Mouse (Mus musculus) neural tube, embryonic 15.5 days (tissue): ENCODE data around the gene Bdnf. TPM values are rescaled to one million over a fixed set of nuclear protein-coding genes. Genes with fewer than 3 reads are reported as not detected.

Experiments
- ATAC-seq: fragments of 200-750 bp; cut with Nextera tagmentation; 2 replicates; pipeline ENCODE4 v1.8.0; 2017; ENCODE audit warnings: mild to moderate bottlenecking, moderate TSS enrichment, moderate library complexity; ENCODE audit not compliant: low FRiP score
- H3K27ac ChIP-seq: fragments of 300-500 bp; sonication (generic); replicated peaks from 2 replicates; pipeline ENCODE4 v1.5.1; 2015; ENCODE audit warnings: mild to moderate bottlenecking, inconsistent platforms
- H3K27me3 ChIP-seq: fragments of 300-500 bp; sonication (generic); replicated peaks from 2 replicates; pipeline ENCODE4 v1.6.1; 2015; ENCODE audit warnings: inconsistent platforms
- H3K36me3 ChIP-seq: fragments of 300-500 bp; sonication (generic); 2 replicates; pipeline ENCODE4 v1.6.1; 2015; ENCODE audit warnings: inconsistent platforms
- H3K4me1 ChIP-seq: fragments of 300-500 bp; sonication (generic); 2 replicates; pipeline ENCODE4 v1.6.1; 2015; ENCODE audit warnings: inconsistent platforms
- H3K4me2 ChIP-seq: fragments of 300-500 bp; sonication (generic); 2 replicates; pipeline ENCODE4 v1.6.1; 2015; ENCODE audit warnings: inconsistent platforms, mild to moderate bottlenecking, moderate library complexity
- H3K4me3 ChIP-seq: fragments of 300-500 bp; sonication (generic); replicated peaks from 2 replicates; pipeline ENCODE4 v1.5.1; 2015; ENCODE audit warnings: mild to moderate bottlenecking, inconsistent platforms
- H3K9ac ChIP-seq: fragments of 300-500 bp; sonication (generic); replicated peaks from 2 replicates; pipeline ENCODE4 v1.6.1; 2015; ENCODE audit warnings: mild to moderate bottlenecking, inconsistent platforms
- H3K9me3 ChIP-seq: fragments of 300-500 bp; sonication (generic); replicated peaks from 2 replicates; pipeline ENCODE4 v1.6.1; 2016; ENCODE audit warnings: inconsistent platforms
- WGBS: fragments of 180-500 bp; shearing (Covaris S2); methylation state at CpG from one replicate; pipeline ENCODE4 v1.1.7; 2015; ENCODE audit warnings: mixed read lengths; 5-methylcytosine and 5-hydroxymethylcytosine counted together
- polyA plus RNA-seq: library from polyadenylated mRNA; unstranded; fragments of >200 nt; fragmentation: Nextera tagmentation; extraction: Ambion mirVana; gene quantifications from 2 replicates; pipeline ENCODE4 v1.2.1, GENCODE M21; 2015

Bdnf gene
- polyA plus RNA-seq, 1 experiment from 2014 or later, result 5.5 TPM

DNA sequence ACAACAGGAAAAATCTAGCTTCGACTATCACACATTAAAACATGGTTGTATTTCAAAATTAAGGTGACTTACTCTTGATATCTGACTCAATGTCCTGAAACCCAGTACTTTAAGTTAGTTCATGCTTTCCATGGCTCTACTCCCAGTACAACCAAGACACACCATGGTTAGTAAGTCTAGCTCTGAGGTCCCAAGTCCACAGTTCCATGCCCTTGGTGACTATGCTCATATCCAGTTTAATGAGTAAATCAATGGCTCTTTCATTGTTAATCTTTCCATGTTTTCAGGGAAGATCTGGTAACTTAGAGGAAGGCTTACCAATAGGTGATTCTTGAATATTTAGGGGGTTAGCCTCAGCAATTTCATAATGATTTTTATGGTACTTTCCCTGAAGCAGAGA lies 14.2 kb downstream of the Bdnf start:
- Histone ChIP-seq H3K9ac (no peak overlapping the region), H3K36me3 (no peaks in the 10 kb centered on the region), H3K27me3 (peaks cover 3% of the 10 kb centered on the region; the same call in 1 of the 2 replicates), H3K9me3 (no peaks in the 10 kb centered on the region), H3K27ac (no peak overlapping the region), H3K4me2 (no peak overlapping the region), H3K4me1 (peaks cover 17% of the 10 kb centered on the region), H3K4me3 (no peak overlapping the region)
- no peak for ATAC-seq
- WGBS, result 77% methylated on average over 1 of the region's 1 CpGs

DNA sequence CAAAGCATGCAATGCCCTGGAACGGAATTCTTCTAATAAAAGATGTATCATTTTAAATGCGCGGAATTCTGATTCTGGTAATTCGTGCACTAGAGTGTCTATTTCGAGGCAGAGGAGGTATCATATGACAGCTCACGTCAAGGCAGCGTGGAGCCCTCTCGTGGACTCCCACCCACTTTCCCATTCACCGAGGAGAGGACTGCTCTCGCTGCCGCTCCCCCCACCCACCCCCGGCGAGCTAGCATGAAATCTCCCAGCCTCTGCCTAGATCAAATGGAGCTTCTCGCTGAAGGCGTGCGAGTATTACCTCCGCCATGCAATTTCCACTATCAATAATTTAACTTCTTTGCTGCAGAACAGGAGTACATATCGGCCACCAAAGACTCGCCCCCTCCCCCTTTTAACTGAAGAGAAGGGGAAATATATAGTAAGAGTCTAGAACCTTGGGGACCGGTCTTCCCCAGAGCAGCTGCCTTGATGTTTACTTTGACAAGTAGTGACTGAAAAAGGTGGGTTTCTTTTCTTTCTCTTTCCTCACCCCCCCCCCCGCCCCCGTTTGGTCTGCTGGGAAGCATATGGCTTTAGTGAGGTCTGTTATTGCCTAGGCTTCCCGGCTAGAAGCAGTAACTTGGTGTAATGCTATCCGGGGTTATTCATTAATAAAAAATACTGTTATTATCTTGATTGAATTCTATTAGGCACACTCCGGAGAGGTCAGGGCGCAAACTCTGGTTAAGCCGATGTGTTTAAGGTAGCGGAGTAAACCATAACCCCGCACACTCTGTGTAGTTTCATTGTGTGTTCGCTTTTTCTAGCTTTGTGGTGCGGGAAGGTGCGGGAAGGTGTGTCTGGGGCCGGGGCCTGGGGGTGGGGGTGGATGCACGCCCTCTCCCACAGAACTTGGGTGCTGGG lies 18.0 kb downstream of the Bdnf start:
- H3K27me3 ChIP-seq, result peaks cover 12% of the 10 kb centered on the region; the same call in 1 of the 2 replicates
- H3K9ac ChIP-seq, result peak overlapping the region; percentile 58
- peak overlapping the region; percentile 87 for H3K4me2 ChIP-seq
- H3K9me3 ChIP-seq, result no peaks in the 10 kb centered on the region
- ATAC-seq, result peak; percentile 40
- peaks cover 40% of the 10 kb centered on the region for H3K4me1 ChIP-seq
- H3K27ac ChIP-seq, result no peak overlapping the region; the same call in 1 of the 2 replicates
- no peaks in the 10 kb centered on the region for H3K36me3 ChIP-seq
- H3K4me3 ChIP-seq, result peak overlapping the region; percentile 61
- WGBS, result 3% methylated on average over 34 of the region's 34 CpGs

DNA sequence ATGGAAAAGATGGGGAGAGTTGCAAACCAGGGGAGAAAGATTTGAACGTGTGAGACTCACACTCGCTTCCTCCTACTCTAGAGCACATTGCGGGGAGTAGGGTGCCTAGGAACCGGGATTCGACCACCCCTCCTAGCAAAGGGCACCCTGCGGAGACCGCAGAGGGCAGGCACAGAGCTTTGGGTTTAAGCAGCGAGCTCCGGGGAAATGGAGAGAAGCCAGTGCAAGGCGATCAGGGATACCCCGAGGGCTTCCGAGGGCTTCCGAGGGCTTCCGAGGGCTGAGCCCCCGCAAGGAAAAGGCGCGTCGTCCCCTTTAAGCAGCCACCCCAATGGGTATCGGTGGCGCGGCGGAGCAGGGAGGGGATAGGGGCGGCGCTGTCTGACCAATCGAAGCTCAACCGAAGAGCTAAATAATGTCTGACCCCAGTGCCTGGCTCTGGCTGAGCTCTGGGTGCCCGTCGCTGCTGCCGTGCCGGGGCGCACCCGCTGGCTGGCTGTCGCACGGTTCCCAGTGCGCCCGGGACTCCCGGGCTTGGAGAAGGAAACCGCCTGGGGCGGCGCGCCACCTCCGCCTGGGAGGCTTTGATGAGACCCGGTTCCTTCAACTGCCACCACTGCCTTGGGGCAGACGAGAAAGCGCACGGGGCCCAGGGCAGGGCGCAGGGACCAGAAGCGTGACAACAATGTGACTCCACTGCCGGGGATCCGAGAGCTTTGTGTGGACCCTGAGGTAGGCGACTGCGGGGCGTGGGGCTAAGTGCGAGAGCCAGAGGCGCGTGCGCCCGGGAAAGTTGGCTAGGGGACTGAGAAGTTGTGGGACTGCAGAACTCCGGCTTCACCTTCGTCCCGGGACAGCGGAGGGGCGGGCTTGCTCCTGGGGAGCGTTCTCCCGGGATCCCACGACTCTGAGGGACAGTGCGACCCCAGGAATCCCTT lies 18.9 kb downstream of the Bdnf start:
- H3K9ac ChIP-seq, result peak overlapping the region; percentile 58
- H3K9me3 ChIP-seq, result no peaks in the 10 kb centered on the region
- no peaks in the 10 kb centered on the region for H3K36me3 ChIP-seq
- peak overlapping the region; percentile 61 for H3K4me3 ChIP-seq
- WGBS, result under 1% methylated on average over 67 of the region's 67 CpGs
- H3K27me3 ChIP-seq, result peaks cover 12% of the 10 kb centered on the region; the same call in 1 of the 2 replicates
- peak overlapping the region; percentile 87 for H3K4me2 ChIP-seq
- H3K4me1 ChIP-seq, result peaks cover 40% of the 10 kb centered on the region
- H3K27ac ChIP-seq, result peak overlapping the region; percentile 56
- ATAC-seq, result peak; percentile 80

DNA sequence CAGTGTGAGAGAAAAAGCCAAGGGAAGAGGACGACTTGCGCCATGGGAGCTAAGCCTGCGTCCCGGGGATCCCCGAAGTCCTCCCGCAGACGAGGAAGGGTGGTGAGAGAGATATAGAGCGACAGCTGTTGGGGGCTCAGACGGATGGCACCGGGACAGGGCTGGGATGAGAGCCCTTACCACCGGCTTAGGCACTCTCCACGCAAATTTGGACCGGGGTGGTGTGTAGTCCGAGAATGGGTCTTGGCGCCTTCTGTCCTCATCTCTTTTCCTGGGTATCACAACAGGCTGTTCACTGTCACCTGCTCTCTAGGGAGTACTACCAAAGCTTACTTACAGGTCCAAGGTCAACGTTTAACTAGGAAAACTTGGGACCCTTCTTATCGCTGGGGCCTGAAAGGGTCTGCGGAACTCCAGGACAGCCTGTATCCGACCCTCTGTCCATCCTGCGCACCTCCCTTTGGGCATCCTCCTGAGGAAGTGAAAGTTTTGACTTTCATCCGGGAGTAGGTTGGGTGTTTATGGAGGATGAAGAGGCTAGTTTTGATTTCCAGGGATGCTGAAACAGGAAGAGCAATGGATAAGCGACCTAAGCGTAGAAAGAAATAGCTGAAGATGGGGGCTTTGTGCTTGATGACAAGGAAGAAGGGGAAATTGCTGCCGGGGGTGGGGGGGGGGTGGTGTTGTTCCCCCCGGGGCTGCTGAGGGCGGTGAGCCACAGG lies 19.8 kb downstream of the Bdnf start:
- peak overlapping the region; percentile 61 for H3K4me3 ChIP-seq
- peak overlapping the region; percentile 87 for H3K4me2 ChIP-seq
- no peaks in the 10 kb centered on the region for H3K36me3 ChIP-seq
- H3K9ac ChIP-seq, result peak overlapping the region; percentile 58
- no peaks in the 10 kb centered on the region for H3K9me3 ChIP-seq
- peak overlapping the region; percentile 56 for H3K27ac ChIP-seq
- peak; percentile 23; the same call in 1 of the 2 replicates for ATAC-seq
- under 1% methylated on average over 26 of the region's 26 CpGs for WGBS
- peaks cover 40% of the 10 kb centered on the region for H3K4me1 ChIP-seq
- H3K27me3 ChIP-seq, result peaks cover 12% of the 10 kb centered on the region; the same call in 1 of the 2 replicates

GRCm38 (mm10) chr2:109694838-109695225 lies 20.3 kb downstream of the Bdnf start:
- WGBS, result under 1% methylated on average over 12 of the region's 12 CpGs
- H3K4me1 ChIP-seq, result peaks cover 40% of the 10 kb centered on the region
- H3K27ac ChIP-seq, result no peak overlapping the region
- peak overlapping the region; percentile 61 for H3K4me3 ChIP-seq
- ATAC-seq, result peak; percentile 70; the same call in 1 of the 2 replicates
- H3K27me3 ChIP-seq, result peaks cover 12% of the 10 kb centered on the region; the same call in 1 of the 2 replicates
- peak overlapping the region; percentile 87 for H3K4me2 ChIP-seq
- H3K9ac ChIP-seq, result no peak overlapping the region
- H3K9me3 ChIP-seq, result no peaks in the 10 kb centered on the region
- H3K36me3 ChIP-seq, result no peaks in the 10 kb centered on the region

DNA sequence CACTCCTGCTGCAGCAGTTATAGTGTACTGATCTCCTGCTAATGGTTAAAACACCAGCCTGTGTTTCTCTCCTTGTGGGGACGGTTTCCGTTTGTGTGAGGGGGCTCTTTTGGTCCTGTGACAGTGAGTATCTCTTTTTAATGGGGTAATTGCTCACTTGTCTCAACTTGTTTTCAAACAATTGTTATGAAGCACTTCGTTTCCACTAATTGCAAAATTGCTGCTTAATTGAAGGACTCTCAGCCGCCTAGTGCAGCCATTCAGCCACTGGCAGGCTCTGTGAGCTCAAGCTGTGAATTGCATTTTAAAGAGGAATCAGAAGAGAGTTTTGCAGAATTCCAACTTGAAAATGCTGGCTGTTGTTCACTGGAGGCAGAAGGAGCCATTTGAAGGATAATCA lies 22.7 kb downstream of the Bdnf start:
- Histone ChIP-seq H3K4me1 (peaks cover 38% of the 10 kb centered on the region), H3K4me2 (peak overlapping the region; percentile 40), H3K27ac (no peak overlapping the region), H3K36me3 (no peaks in the 10 kb centered on the region), H3K9me3 (no peaks in the 10 kb centered on the region), H3K9ac (no peak overlapping the region), H3K27me3 (0 out of 2 replicates have a peak, but pooled peaks cover 12% of the 10 kb centered on the region), H3K4me3 (peak overlapping the region; percentile 13; the same call in 1 of the 2 replicates)
- ATAC-seq, result no peak
- 9% methylated on average over 4 of the region's 4 CpGs for WGBS

DNA sequence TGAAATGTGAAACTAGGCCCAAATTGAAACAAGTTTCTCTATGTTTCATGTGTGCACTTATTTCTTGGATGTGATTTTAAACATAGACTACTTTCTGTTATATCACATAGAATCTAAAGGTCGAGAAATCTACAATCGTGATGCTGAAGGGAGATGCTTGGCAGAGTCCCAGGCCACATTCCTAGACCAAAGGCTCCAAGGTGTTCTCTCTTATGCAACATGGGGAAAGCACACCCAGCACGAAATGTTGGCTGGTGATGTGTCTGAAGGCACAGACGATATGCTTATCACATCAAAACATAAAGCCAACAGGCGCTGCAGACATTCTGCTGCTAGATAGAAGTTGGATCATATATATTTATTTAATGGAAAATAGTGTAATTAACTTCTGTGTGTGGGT lies 25.8 kb downstream of the Bdnf start:
- H3K4me3 ChIP-seq, result no peak overlapping the region
- WGBS, result 82% methylated on average over 5 of the region's 5 CpGs
- H3K9me3 ChIP-seq, result no peaks in the 10 kb centered on the region
- no peak overlapping the region for H3K27ac ChIP-seq
- H3K27me3 ChIP-seq, result no peaks in the 10 kb centered on the region
- H3K9ac ChIP-seq, result no peak overlapping the region
- H3K4me2 ChIP-seq, result no peak overlapping the region
- no peak for ATAC-seq
- no peaks in the 10 kb centered on the region for H3K36me3 ChIP-seq
- H3K4me1 ChIP-seq, result peaks cover 8% of the 10 kb centered on the region; the same call in 1 of the 2 replicates

GRCm38 (mm10) chr2:109703588-109703987 lies 29.1 kb downstream of the Bdnf start:
- H3K4me3 ChIP-seq, result no peak overlapping the region
- no peaks in the 10 kb centered on the region for H3K27me3 ChIP-seq
- no peaks in the 10 kb centered on the region for H3K9me3 ChIP-seq
- H3K4me2 ChIP-seq, result no peak overlapping the region
- H3K36me3 ChIP-seq, result no peaks in the 10 kb centered on the region
- no peak for ATAC-seq
- H3K27ac ChIP-seq, result no peak overlapping the region
- no peak overlapping the region for H3K9ac ChIP-seq
- no peaks in the 10 kb centered on the region for H3K4me1 ChIP-seq
- WGBS, result 88% methylated on average over 4 of the region's 4 CpGs

DNA sequence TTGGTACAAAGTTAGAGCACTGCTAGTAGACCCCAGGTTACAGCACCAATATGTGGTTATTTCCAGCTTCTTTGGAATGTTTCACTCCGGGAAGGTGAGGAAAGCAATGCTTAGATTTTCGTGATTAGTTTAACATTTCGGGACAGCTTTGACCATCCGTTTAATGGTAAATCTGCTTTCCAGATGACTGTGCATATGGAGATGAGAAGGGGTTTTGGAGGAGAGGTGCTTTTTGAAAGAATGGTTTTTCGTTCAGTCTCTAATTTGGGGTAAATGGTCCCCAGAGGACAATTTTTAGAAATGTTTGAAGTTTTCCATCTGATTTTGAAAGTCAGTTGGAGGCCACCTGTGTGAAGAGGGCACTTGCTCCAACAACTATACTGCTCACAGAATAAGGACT lies 29.6 kb downstream of the Bdnf start:
- Histone ChIP-seq H3K4me1 (no peaks in the 10 kb centered on the region), H3K4me2 (no peak overlapping the region), H3K27me3 (no peaks in the 10 kb centered on the region), H3K36me3 (no peaks in the 10 kb centered on the region), H3K9me3 (no peaks in the 10 kb centered on the region), H3K9ac (no peak overlapping the region), H3K4me3 (no peak overlapping the region), H3K27ac (no peak overlapping the region)
- no peak for ATAC-seq
- WGBS, result 85% methylated on average over 5 of the region's 5 CpGs

DNA sequence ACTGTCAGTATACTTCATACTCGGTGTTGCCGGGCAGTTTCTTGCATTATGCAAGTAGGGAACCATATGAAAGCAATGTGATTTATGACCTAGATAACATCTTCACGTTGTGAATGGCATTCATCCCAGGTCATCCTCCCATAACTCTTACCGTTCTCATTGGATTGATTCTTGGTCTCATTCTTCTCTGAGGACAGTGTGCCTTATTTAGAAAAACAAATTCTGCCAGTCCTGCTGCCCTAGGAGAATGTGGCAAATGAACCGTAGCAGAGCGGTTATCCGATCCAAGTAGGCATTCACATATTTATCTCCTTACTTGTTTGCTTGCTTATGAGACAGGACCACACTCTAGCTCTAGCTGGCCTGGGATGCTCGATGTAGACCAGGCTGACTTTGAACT lies 32.0 kb downstream of the Bdnf start:
- H3K4me3 ChIP-seq, result no peak overlapping the region
- 64% methylated on average over 8 of the region's 8 CpGs for WGBS
- no peaks in the 10 kb centered on the region for H3K36me3 ChIP-seq
- H3K4me2 ChIP-seq, result no peak overlapping the region
- no peak overlapping the region for H3K9ac ChIP-seq
- ATAC-seq, result no peak
- H3K27ac ChIP-seq, result no peak overlapping the region
- no peaks in the 10 kb centered on the region for H3K27me3 ChIP-seq
- H3K4me1 ChIP-seq, result no peaks in the 10 kb centered on the region
- no peaks in the 10 kb centered on the region for H3K9me3 ChIP-seq

DNA sequence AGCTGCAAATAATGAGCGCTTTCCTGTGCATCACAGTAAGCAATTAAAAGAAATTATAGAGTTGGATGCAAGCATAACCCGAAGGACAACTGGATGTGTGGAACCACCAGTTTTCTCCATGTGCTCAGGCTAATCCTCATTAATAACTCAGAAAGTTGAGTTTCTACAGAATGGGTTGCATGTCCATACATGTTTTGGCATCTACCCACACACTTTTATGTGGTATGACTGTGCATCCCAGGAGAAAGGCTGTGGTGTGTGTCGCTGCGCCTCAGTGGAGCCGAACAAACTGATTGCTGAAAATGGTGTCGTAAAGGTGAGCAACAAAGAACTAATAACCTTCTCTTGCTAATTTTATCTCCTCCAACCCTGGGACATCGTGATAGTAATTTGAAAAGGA lies 34.8 kb downstream of the Bdnf start:
- Histone ChIP-seq H3K4me3 (no peak overlapping the region), H3K4me2 (no peak overlapping the region), H3K9me3 (no peaks in the 10 kb centered on the region), H3K27me3 (no peaks in the 10 kb centered on the region), H3K9ac (no peak overlapping the region), H3K4me1 (no peaks in the 10 kb centered on the region), H3K36me3 (no peaks in the 10 kb centered on the region), H3K27ac (no peak overlapping the region)
- 89% methylated on average over 7 of the region's 7 CpGs for WGBS
- no peak for ATAC-seq
